Mouse (Mus musculus): Measurements from ENCODE around the gene Abi1. TPM values are rescaled to one million over a fixed set of nuclear protein-coding genes. Genes with fewer than 3 reads are reported as not detected.
"Not testable (repeated sequence)": the region's sequence is repeated elsewhere in the genome, so short reads cannot be mapped to it uniquely, and the experiment has no call there.

The Abi1 gene
- polyA plus RNA-seq, 1 experiment, result 268 TPM

DNA sequence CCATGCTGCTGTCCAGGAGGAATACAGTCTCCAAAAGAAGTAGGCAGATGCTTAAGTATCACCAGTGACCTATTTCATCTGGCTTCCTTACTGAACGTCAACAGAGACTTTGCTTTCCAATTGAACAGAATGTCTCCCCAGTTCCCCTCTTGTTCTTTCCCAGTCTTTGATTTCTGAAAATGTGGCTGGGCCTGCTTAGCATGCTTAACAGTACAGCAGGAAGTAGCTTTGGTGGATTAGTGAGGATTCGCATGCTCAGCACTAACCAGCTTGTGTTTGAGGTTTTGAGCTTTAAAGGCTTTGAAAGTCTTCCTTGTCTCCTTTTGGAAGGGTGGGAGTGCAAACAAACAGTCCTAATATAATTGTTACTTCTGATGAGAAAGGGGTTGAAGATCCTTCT is 111.8 kb downstream of the Abi1 start:
- no peak overlapping the region for H3K4me3 ChIP-seq (ENCODE audit: insufficient read depth, low read length)
- no peak for TF ChIP-seq CTCF (IDR thresholded peaks at IDR 0.05; ENCODE audit: low read depth, low read length)
- no peak for TF ChIP-seq POLR2A (IDR thresholded peaks at IDR 0.05; ENCODE audit: borderline replicate concordance, low read depth, low read length)
- H3K4me1 ChIP-seq (ENCODE audit: control insufficient read depth, insufficient read depth, low read length), result peaks cover 11% of the 10 kb centered on the region
- H3K27ac ChIP-seq (ENCODE audit: insufficient read depth, low read depth, low read length), result peak overlapping the region; percentile 3; the same call in 1 of the 2 replicates

DNA sequence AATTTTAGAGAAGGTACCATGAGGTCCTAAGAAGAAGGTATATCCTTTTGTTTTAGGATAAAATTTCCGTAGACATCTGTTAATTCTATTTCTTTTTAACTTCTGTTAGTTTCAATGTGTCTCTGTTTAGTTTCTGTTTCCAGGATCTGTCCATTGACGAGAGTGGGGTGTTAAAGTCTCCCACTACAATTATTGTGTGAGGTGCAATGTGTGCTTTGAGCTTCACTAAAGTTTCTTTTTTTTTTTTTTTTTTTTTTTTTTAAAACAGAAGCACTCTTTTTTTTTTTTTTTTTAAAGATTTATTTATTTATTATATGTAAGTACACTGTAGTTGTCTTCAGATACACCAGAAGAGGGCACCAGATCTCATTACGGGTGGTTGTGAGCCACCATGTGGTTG is 114.1 kb downstream of the Abi1 start:
- peaks cover 11% of the 10 kb centered on the region for H3K4me1 ChIP-seq (ENCODE audit: control insufficient read depth, insufficient read depth, low read length)
- H3K27ac ChIP-seq (ENCODE audit: insufficient read depth, low read depth, low read length); H3K4me3 ChIP-seq (ENCODE audit: insufficient read depth, low read length): not testable (repeated sequence)

DNA sequence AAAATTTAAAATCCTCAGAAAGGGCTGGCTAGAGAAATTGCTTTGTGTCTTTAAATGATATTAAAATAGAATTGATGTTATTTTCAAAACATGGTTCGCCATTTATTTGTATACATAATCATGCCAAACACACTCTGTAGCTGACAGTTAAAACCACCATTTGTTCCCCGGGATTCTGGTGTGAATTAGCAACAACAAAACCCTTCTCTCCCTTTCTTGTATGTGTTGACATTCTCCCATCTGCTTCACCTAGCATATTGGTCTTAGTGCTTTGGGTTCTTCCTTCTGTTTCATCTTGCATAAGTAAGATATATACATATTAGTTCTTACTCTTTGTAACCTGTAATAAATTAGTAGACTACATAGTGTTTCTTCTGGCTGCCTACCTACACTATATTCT is 121.4 kb downstream of the Abi1 start:
- Histone ChIP-seq H3K27ac (ENCODE audit: insufficient read depth, low read depth, low read length) (no peak overlapping the region), H3K4me3 (ENCODE audit: insufficient read depth, low read length) (no peak overlapping the region), H3K4me1 (ENCODE audit: control insufficient read depth, insufficient read depth, low read length) (no peaks in the 10 kb centered on the region)
- TF ChIP-seq CTCF (IDR thresholded peaks at IDR 0.05; ENCODE audit: low read depth, low read length), result no peak
- TF ChIP-seq POLR2A (IDR thresholded peaks at IDR 0.05; ENCODE audit: borderline replicate concordance, low read depth, low read length), result no peak

- no peak overlapping the region for H3K27ac ChIP-seq (ENCODE audit: insufficient read depth, low read depth, low read length)
- TF ChIP-seq CTCF (IDR thresholded peaks at IDR 0.05; ENCODE audit: low read depth, low read length), result no peak
- TF ChIP-seq POLR2A (IDR thresholded peaks at IDR 0.05; ENCODE audit: borderline replicate concordance, low read depth, low read length), result no peak
- no peaks in the 10 kb centered on the region for H3K4me1 ChIP-seq (ENCODE audit: control insufficient read depth, insufficient read depth, low read length)
- H3K4me3 ChIP-seq (ENCODE audit: insufficient read depth, low read length), result no peak overlapping the region
Observed at GRCm38 (mm10) chr2:22914421-22914820, 125.6 kb downstream of the Abi1 start.

DNA sequence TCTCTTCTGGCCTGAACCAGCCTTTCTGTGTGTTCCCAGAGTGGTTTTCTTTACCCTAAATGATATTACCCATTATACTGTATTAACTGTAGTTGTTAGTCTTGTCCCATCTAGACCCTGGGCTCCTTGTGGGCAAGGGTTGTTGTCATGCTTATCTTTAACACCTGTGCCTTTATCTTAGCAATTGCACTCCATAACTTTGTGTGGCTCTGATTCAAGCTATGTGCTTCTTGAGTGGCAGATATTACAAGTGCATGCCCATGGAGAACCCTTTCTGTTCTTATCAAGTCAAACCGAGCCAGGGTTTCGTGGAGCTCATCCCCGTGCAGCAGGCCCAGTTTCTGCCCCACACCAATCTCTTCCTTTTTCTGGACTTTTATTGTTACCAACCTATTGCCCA is 136.1 kb downstream of the Abi1 start:
- TF ChIP-seq POLR2A (IDR thresholded peaks at IDR 0.05; ENCODE audit: borderline replicate concordance, low read depth, low read length) (no peak), CTCF (IDR thresholded peaks at IDR 0.05; ENCODE audit: low read depth, low read length) (no peak)
- Histone ChIP-seq H3K4me1 (ENCODE audit: control insufficient read depth, insufficient read depth, low read length) (no peaks in the 10 kb centered on the region), H3K4me3 (ENCODE audit: insufficient read depth, low read length) (no peak overlapping the region), H3K27ac (ENCODE audit: insufficient read depth, low read depth, low read length) (no peak overlapping the region)

DNA sequence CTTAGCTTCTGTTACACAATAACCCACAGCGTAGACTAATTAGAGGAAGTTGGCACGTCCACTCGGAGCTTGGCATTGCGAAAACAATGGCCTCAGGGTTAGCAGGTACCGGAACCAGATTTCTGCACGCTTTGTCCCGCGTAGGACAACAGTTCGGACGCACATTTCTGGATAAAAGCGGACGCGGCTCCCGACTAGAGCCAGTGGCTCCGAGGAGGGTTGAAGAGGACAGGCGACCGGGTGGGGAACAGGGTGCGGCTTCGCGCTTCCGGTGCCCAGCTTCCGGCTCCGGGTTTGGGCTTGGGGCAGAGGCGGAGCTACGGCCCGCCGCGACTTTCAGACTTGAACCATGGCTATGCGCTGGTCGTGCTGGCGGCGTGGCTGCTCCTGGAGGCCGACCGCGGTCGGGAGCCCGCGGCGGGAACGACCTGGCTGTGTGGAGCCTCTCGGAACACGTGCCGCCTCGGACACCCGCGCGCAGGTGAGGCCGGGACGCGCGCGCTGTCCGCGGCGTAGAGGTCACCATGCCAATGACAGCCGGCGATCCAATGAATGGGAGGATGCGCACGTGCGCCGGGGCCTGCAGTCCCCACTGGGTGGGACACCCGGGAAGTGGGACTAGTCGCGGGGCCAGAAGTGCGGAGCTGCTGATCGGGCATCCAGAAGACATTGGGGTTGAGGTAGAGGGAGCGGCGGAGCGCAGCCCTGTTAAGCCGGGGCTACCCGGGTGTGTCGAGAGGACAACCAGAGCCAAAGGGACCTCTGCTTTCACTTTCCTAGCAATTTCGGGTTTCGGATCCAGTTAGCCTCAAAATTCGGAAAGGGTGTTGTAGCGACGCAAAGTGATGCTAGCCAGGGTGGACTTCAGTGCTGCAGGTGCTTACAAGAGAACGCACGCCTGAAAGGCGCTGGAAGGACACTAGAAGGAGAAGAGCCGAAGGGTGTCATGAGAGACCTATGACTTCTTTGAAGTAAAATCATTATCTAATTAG is 144.5 kb downstream of the Abi1 start, which contains the start of gene Pdss1:
TSS of gene Pdss1 (plus strand) at position 241 of the 992 bp plus-strand sequence.
- H3K4me3 ChIP-seq (ENCODE audit: insufficient read depth, low read length), result peak within 1 kb of the TSS; percentile 86
- TF ChIP-seq CTCF (IDR thresholded peaks at IDR 0.05; ENCODE audit: low read depth, low read length), result no peak
- 0 out of 2 replicates have a peak, but pooled peaks have one; percentile 37 for TF ChIP-seq POLR2A (IDR thresholded peaks at IDR 0.05; ENCODE audit: borderline replicate concordance, low read depth, low read length)
- H3K4me1 ChIP-seq (ENCODE audit: control insufficient read depth, insufficient read depth, low read length), result peaks cover 6% of the 10 kb centered on the region
- peak within 1 kb of the TSS; percentile 84 for H3K27ac ChIP-seq (ENCODE audit: insufficient read depth, low read depth, low read length)

GRCm38 (mm10) chr2:22894932-22895281 is 145.1 kb downstream of the Abi1 start:
- no peak for TF ChIP-seq POLR2A (IDR thresholded peaks at IDR 0.05; ENCODE audit: borderline replicate concordance, low read depth, low read length)
- no peak for TF ChIP-seq CTCF (IDR thresholded peaks at IDR 0.05; ENCODE audit: low read depth, low read length)
- Histone ChIP-seq H3K4me1 (ENCODE audit: control insufficient read depth, insufficient read depth, low read length) (peaks cover 6% of the 10 kb centered on the region), H3K27ac (ENCODE audit: insufficient read depth, low read depth, low read length) (peak overlapping the region; percentile 84), H3K4me3 (ENCODE audit: insufficient read depth, low read length) (peak overlapping the region; percentile 86)

Other genes with a start within 250 kb of the Abi1 start
- 3.1 and 3.4 TPM in 2 replicates for gene Pdss1, start 144.7 kb downstream of the Abi1 start, polyA plus RNA-seq (2012; ENCODE audit: insufficient read depth, insufficient read length, missing spikeins)
- 69.1 and 71.5 TPM in 2 replicates for gene Acbd5, start 27.9 kb upstream of the Abi1 start, polyA plus RNA-seq (2012; ENCODE audit: insufficient read depth, insufficient read length, missing spikeins)
- 5.6 and 8.5 TPM in 2 replicates for gene Mastl, start 115.8 kb upstream of the Abi1 start, polyA plus RNA-seq (2012; ENCODE audit: insufficient read depth, insufficient read length, missing spikeins)
- gene Yme1l1, start 116.1 kb upstream of the Abi1 start, polyA plus RNA-seq (2012; ENCODE audit: insufficient read depth, insufficient read length, missing spikeins), result 48.7 and 55.2 TPM in 2 replicates
- gene 4931423N10Rik, start 167.2 kb upstream of the Abi1 start, polyA plus RNA-seq (2012; ENCODE audit: insufficient read depth, insufficient read length, missing spikeins), result not detected in 2 replicates